Mouse (Mus musculus): ENCODE data around the gene Cpa2. TPM values are rescaled to one million over a fixed set of nuclear protein-coding genes. Genes with fewer than 3 reads are reported as not detected.

Cpa2 gene
- total and polyA plus RNA-seq, 3 experiments, result 0.12 to 0.43 TPM; not detected in 1

GRCm38 (mm10) chr6:30611212-30611611 lies 69.8 kb downstream of the Cpa2 start:
- TF ChIP-seq CTCF (IDR thresholded peaks at IDR 0.05 in 2 of 3, conservative IDR thresholded peaks at IDR 0.05 in 1 of 3; ENCODE audit: control insufficient read depth in 1 of 3, insufficient read depth in 1 of 3, low read depth in 2 of 3, low read length in 3 of 3, poor library complexity in 1 of 3, severe bottlenecking in 1 of 3) (no peak), ETS1 (IDR thresholded peaks at IDR 0.05; ENCODE audit: low read depth, low read length) (no peak), SIN3A (IDR thresholded peaks at IDR 0.05; ENCODE audit: low read length) (no peak), GABPA (IDR thresholded peaks at IDR 0.05; ENCODE audit: low read depth, low read length) (no peak), NELFE (IDR thresholded peaks at IDR 0.05; ENCODE audit: low read depth, low read length) (no peak), USF2 (IDR thresholded peaks at IDR 0.05; ENCODE audit: borderline replicate concordance in 1 of 2, insufficient read depth in 1 of 2, low read depth in 1 of 2, low read length in 2 of 2) (no peak), TAL1 (IDR thresholded peaks at IDR 0.05; ENCODE audit: low read length) (no peak), ZMIZ1 (IDR thresholded peaks at IDR 0.05; ENCODE audit: low read depth, low read length) (no peak)
- DNase-seq (ENCODE audit: low read depth, low spot score), result no peak
- no peak overlapping the region for H3K4me3 ChIP-seq (ENCODE audit: control insufficient read depth in 1 of 2, insufficient read depth in 1 of 2, low read depth in 2 of 2, low read length in 2 of 2)
- H3K36me3 ChIP-seq (ENCODE audit: control insufficient read depth in 1 of 2, insufficient read depth in 2 of 2, low read length in 2 of 2), result no peaks in the 10 kb centered on the region
- no peaks in the 10 kb centered on the region for H3K79me2 ChIP-seq (ENCODE audit: control insufficient read depth, insufficient read depth, low read length, poor library complexity)
- no peaks in the 10 kb centered on the region for H3K4me1 ChIP-seq (ENCODE audit: control insufficient read depth in 1 of 2, insufficient read depth in 2 of 2, low read length in 2 of 2)
- no peak overlapping the region for H3K27ac ChIP-seq (ENCODE audit: control insufficient read depth, low read depth, low read length)
- no peak overlapping the region for H3K9ac ChIP-seq (ENCODE audit: control insufficient read depth, low read depth, low read length, poor library complexity, severe bottlenecking)
- H3K9me3 ChIP-seq (replicated peaks; ENCODE audit: insufficient read depth, low read length), result no peaks in the 10 kb centered on the region
- H3K27me3 ChIP-seq (ENCODE audit: control insufficient read depth in 1 of 2, insufficient read depth in 2 of 2, low read length in 2 of 2), result peaks cover 2 to 19% of the 10 kb centered on the region in 2 experiments; a peak in 3 of 4 replicates

Other genes with a start within 250 kb of the Cpa2 start
- gene Ube2h, start 237.0 kb upstream of the Cpa2 start, total RNA-seq (2012; rRNA removed), result 4.0 and 4.2 TPM in 2 replicates
- gene Ube2h, start 237.0 kb upstream of the Cpa2 start, polyA plus RNA-seq (2012; ENCODE audit: insufficient read depth in 1 of 2, insufficient read length in 2 of 2, low read depth in 1 of 2, low replicate concordance in 2 of 2, missing spikeins in 1 of 2), result 1 to 10 TPM in 1 of 2 experiments, not detected in 1; 7.4 TPM
- 54.7 and 59.8 TPM in 2 replicates for gene Zc3hc1, start 150.6 kb upstream of the Cpa2 start, total RNA-seq (2012; rRNA removed)
- 10 to 100 TPM in 1 of 2 experiments, not detected in 1; 87.7 TPM for gene Zc3hc1, start 150.6 kb upstream of the Cpa2 start, polyA plus RNA-seq (2012; ENCODE audit: insufficient read depth in 1 of 2, insufficient read length in 2 of 2, low read depth in 1 of 2, low replicate concordance in 2 of 2, missing spikeins in 1 of 2)
- gene Klhdc10, start 139.7 kb upstream of the Cpa2 start, total RNA-seq (2012; rRNA removed), result 35.0 and 37.3 TPM in 2 replicates
- 10 to 100 TPM in 1 of 2 experiments, not detected in 1; 40.8 TPM for gene Klhdc10, start 139.7 kb upstream of the Cpa2 start, polyA plus RNA-seq (2012; ENCODE audit: insufficient read depth in 1 of 2, insufficient read length in 2 of 2, low read depth in 1 of 2, low replicate concordance in 2 of 2, missing spikeins in 1 of 2)
- 25.4 and 26.1 TPM in 2 replicates for gene Tmem209, start 31.8 kb upstream of the Cpa2 start, total RNA-seq (2012; rRNA removed)
- 10 to 100 TPM; 35.9 to 93.4 TPM for gene Tmem209, start 31.8 kb upstream of the Cpa2 start, polyA plus RNA-seq (2012; ENCODE audit: insufficient read depth in 1 of 2, insufficient read length in 2 of 2, low read depth in 1 of 2, low replicate concordance in 2 of 2, missing spikeins in 1 of 2)
- gene Ssmem1, start 31.7 kb upstream of the Cpa2 start, total RNA-seq (2012; rRNA removed), result 0.08 TPM in 1 of 2 replicates, not detected in the other
- under 1 TPM in 1 of 2 experiments, not detected in 1; 0.13 TPM for gene Ssmem1, start 31.7 kb upstream of the Cpa2 start, polyA plus RNA-seq (2012; ENCODE audit: insufficient read depth in 1 of 2, insufficient read length in 2 of 2, low read depth in 1 of 2, low replicate concordance in 2 of 2, missing spikeins in 1 of 2)
- gene Cpa4, start 26.8 kb downstream of the Cpa2 start, total RNA-seq (2012; rRNA removed), result not detected in 2 replicates
- not detected for gene Cpa4, start 26.8 kb downstream of the Cpa2 start, polyA plus RNA-seq (2012; ENCODE audit: insufficient read depth in 1 of 2, insufficient read length in 2 of 2, low read depth in 1 of 2, low replicate concordance in 2 of 2, missing spikeins in 1 of 2)
- gene Cpa5, start 69.4 kb downstream of the Cpa2 start, total RNA-seq (2012; rRNA removed), result not detected in 2 replicates
- not detected for gene Cpa5, start 69.4 kb downstream of the Cpa2 start, polyA plus RNA-seq (2012; ENCODE audit: insufficient read depth in 1 of 2, insufficient read length in 2 of 2, low read depth in 1 of 2, low replicate concordance in 2 of 2, missing spikeins in 1 of 2)
- not detected in 2 replicates for gene Cpa1, start 97.6 kb downstream of the Cpa2 start, total RNA-seq (2012; rRNA removed)
- gene Cpa1, start 97.6 kb downstream of the Cpa2 start, polyA plus RNA-seq (2012; ENCODE audit: insufficient read depth in 1 of 2, insufficient read length in 2 of 2, low read depth in 1 of 2, low replicate concordance in 2 of 2, missing spikeins in 1 of 2), result not detected
- gene Cep41, start 152.2 kb downstream of the Cpa2 start, total RNA-seq (2012; rRNA removed), result 9.2 and 9.8 TPM in 2 replicates
- 10 to 100 TPM in 1 of 2 experiments, not detected in 1; 12.0 TPM for gene Cep41, start 152.2 kb downstream of the Cpa2 start, polyA plus RNA-seq (2012; ENCODE audit: insufficient read depth in 1 of 2, insufficient read length in 2 of 2, low read depth in 1 of 2, low replicate concordance in 2 of 2, missing spikeins in 1 of 2)
- 0.10 and 0.12 TPM in 2 replicates for gene Mest, start 182.0 kb downstream of the Cpa2 start, total RNA-seq (2012; rRNA removed)
- gene Mest, start 182.0 kb downstream of the Cpa2 start, polyA plus RNA-seq (2012; ENCODE audit: insufficient read depth in 1 of 2, insufficient read length in 2 of 2, low read depth in 1 of 2, low replicate concordance in 2 of 2, missing spikeins in 1 of 2), result under 1 TPM in 1 of 2 experiments, not detected in 1; 0.31 TPM